Mouse (Mus musculus) C2C12 (cell line): ENCODE measurements around the gene Otulin.

Experiments used
- CTCF ChIP-seq: IDR thresholded peaks from one replicate; pipeline ENCODE4 v1.5.1; 2011; ENCODE audit not compliant: control insufficient read depth, insufficient read depth, insufficient read length
- USF1 ChIP-seq: IDR thresholded peaks from one replicate; pipeline ENCODE4 v1.6.1; 2011; ENCODE audit warnings: low read depth, mild to moderate bottlenecking, control low read depth, moderate library complexity

DNA sequence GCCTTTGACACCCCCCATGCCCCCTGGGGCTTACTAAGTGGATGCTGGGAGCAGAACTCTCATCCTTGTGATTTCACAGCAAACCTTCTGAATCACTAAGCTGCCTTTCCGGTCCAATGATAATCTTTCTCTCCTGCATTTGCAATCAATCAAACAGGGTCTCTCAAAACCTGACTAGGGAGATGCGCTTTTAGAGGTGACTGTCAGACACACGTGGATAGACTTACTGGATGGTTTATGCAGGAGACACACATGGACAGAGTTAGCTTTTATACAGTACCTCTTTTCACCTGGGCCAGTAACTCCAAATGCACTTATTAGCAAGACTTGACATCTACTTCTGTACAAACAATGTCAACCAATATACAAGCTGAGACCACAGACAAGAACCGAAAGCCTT, 33.0 kb downstream of the Otulin start:
- TF ChIP-seq CTCF (no peak), USF1 (no peak)
